9 mouse cellular contexts compared by ENCODE assay signal in genomic region chr9:48466804-48467203, GRCm38 (mm10). TPM values are rescaled to one million over a fixed set of nuclear protein-coding genes. Genes with fewer than 3 reads are reported as not detected.
A peak's percentile ranks its signal among the peaks of the same experiment; 100 is the strongest.
DNase-seq lines count a peak whose midpoint lies in the region; ATAC-seq and TF ChIP-seq lines count a peak whose summit lies in the region.
"Had no signal": no experiment of that assay in that cellular context is flagged by ENCODE, and none has a peak within 500 bp of the region (broad histone marks: within the 10 kb centered on the region; RNA-seq: fewer than 3 reads in every experiment).

No protein-coding gene starts in this region.

- 66% methylated on average over 3 of the region's 3 CpGs for WGBS in kidney, embryonic 14.5 days
- WGBS in liver, adult 2 months, result 35% methylated on average over 3 of the region's 3 CpGs

- no peak overlapping the region for H3K4me3 ChIP-seq in kidney, embryonic 14.5 days (ENCODE audit: low read length)
- no peak overlapping the region for H3K4me3 ChIP-seq in G1E (ENCODE audit: low read depth, low read length)
- no peak overlapping the region for H3K4me3 ChIP-seq in liver, adult 2 months (ENCODE audit: insufficient read depth, low read depth, low read length)
- H3K4me3 ChIP-seq: erythroblast, embryonic 14.5 days had no signal

- no peaks in the 10 kb centered on the region for H3K4me1 ChIP-seq in kidney, embryonic 14.5 days (ENCODE audit: control insufficient read depth, insufficient read depth, low read length)
- peaks cover 5% of the 10 kb centered on the region for H3K4me1 ChIP-seq in G1E (ENCODE audit: insufficient read depth, low read depth, low read length)
- H3K4me1 ChIP-seq in liver, adult 2 months (ENCODE audit: control insufficient read depth, insufficient read depth, low read length), result no peaks in the 10 kb centered on the region

- DNase-seq in kidney, adult 11 months, result peak; percentile 34
- DNase-seq in G1E (ENCODE audit: low spot score), result peak; percentile 12
- peak; percentile 58 for DNase-seq in c-Kit-negative CD71-positive TER-119-positive erythroid progenitor cells, embryonic 14.5 days (ENCODE audit: low read depth, low spot score)
- peak; percentile 62 for DNase-seq in liver, adult 2 months (ENCODE audit: extremely low read depth, low read depth, low spot score)
- DNase-seq in retina, embryonic 14.5 days (ENCODE audit: low spot score), result peak; percentile 74
- peak; percentile 71 for DNase-seq in urinary bladder, postnatal 25 days (ENCODE audit: low spot score)

- H3K9ac ChIP-seq in kidney, embryonic 14.5 days (ENCODE audit: low read depth, low read length), result no peak overlapping the region
- no peak overlapping the region for H3K9ac ChIP-seq in liver, adult 2 months (ENCODE audit: low read depth, low read length)

- TF ChIP-seq CTCF in G1E (IDR thresholded peaks at IDR 0.05; ENCODE audit: low read depth, low read length), result peak; percentile 80
- TF ChIP-seq CTCF in liver, adult 2 months (IDR thresholded peaks at IDR 0.05; ENCODE audit: low read depth, low read length), result peak; percentile 55

- no peak overlapping the region for H3K4me2 ChIP-seq in kidney, embryonic 14.5 days (replicated peaks; ENCODE audit: low read depth, low read length)

- H3K36me3 ChIP-seq in kidney, embryonic 14.5 days (ENCODE audit: control insufficient read depth, insufficient read depth, low read length), result peaks cover 12% of the 10 kb centered on the region; the same call in 1 of the 2 replicates
- peaks cover 77% of the 10 kb centered on the region for H3K36me3 ChIP-seq in G1E (replicated peaks)
- H3K36me3 ChIP-seq in liver, adult 2 months (ENCODE audit: control insufficient read depth, insufficient read depth, low read length), result peaks cover 17% of the 10 kb centered on the region

- no peak for ATAC-seq in kidney, embryonic 14.5 days (ENCODE audit: low FRiP score, low TSS enrichment)
- ATAC-seq in G1E (ENCODE audit: extremely low read depth, insufficient number of reproducible peaks, low FRiP score, poor library complexity, severe bottlenecking), result peak; percentile 28; the same call in 1 of the 2 replicates
- peak; percentile 91 for ATAC-seq in granulocyte monocyte progenitor cell, adult 5-6 weeks (replicated peaks; ENCODE audit: poor library complexity, severe bottlenecking)

- H3K27ac ChIP-seq in kidney, embryonic 14.5 days (ENCODE audit: low read depth, low read length), result no peak overlapping the region
- no peak overlapping the region for H3K27ac ChIP-seq in liver, adult 2 months (replicated peaks; ENCODE audit: insufficient read depth, low read depth, low read length)

- no peaks in the 10 kb centered on the region for H3K27me3 ChIP-seq in kidney, embryonic 14.5 days (ENCODE audit: control insufficient read depth, insufficient read depth, low read length)
- no peaks in the 10 kb centered on the region for H3K27me3 ChIP-seq in G1E (ENCODE audit: insufficient read depth, low read length)
- no peaks in the 10 kb centered on the region for H3K27me3 ChIP-seq in liver, adult 2 months (ENCODE audit: control insufficient read depth, insufficient read depth, low read length)

- TF ChIP-seq POLR2A in liver, adult 2 months (IDR thresholded peaks at IDR 0.05; ENCODE audit: extremely low read depth, insufficient read depth, low read length), result no peak

- H3K9me3 ChIP-seq in kidney, embryonic 14.5 days (ENCODE audit: control insufficient read depth, low read length), result peaks cover 3% of the 10 kb centered on the region; the same call in 1 of the 2 replicates
- H3K9me3 ChIP-seq in G1E (replicated peaks), result peaks cover 5% of the 10 kb centered on the region

- no peaks in the 10 kb centered on the region for H3K79me2 ChIP-seq in liver, adult 2 months (ENCODE audit: control insufficient read depth, insufficient read depth, low read length)

RNA-seq across cellular contexts. Expression of gene Rexo2, which starts 13.6 kb away (rescaled TPM):
- polyA plus RNA-seq in kidney, embryonic 14.5 days (2014; fragmentation: Nextera tagmentation; extraction: Ambion mirVana), result 88.6 and 99.8 TPM in 2 replicates
- total RNA-seq in G1E (2014; fragmentation: Nextera tagmentation) (259 and 329 TPM in 2 replicates), G1E (2017) (278 and 280 TPM in 2 replicates)
- polyA plus RNA-seq in G1E (2012), result 226 and 248 TPM in 2 replicates
- total RNA-seq in granulocyte monocyte progenitor cell, adult 5-6 weeks (2014; fragmentation: Nextera tagmentation), result 93.9 and 124 TPM in 2 replicates
- 131 and 156 TPM in 2 replicates for total RNA-seq in granulocyte monocyte progenitor cell, adult 5-6 weeks (2017)
- 45.2 and 49.6 TPM in 2 replicates for total RNA-seq in liver, adult 2 months (2014; rRNA removed)
- 90.7 and 101 TPM in 2 replicates for polyA plus RNA-seq in liver, adult 2 months (2012; rRNA removed)

RNA-seq across cellular contexts. Expression of gene Rbm7, which starts 28.3 kb away (rescaled TPM):
- 129 and 132 TPM in 2 replicates for polyA plus RNA-seq in kidney, embryonic 14.5 days (2014; fragmentation: Nextera tagmentation; extraction: Ambion mirVana)
- total RNA-seq in G1E (2014; fragmentation: Nextera tagmentation) (115 and 118 TPM in 2 replicates), G1E (2017) (154 and 155 TPM in 2 replicates)
- polyA plus RNA-seq in G1E (2012), result 42.1 and 58.6 TPM in 2 replicates
- 76.4 and 85.5 TPM in 2 replicates for total RNA-seq in granulocyte monocyte progenitor cell, adult 5-6 weeks (2014; fragmentation: Nextera tagmentation)
- total RNA-seq in granulocyte monocyte progenitor cell, adult 5-6 weeks (2017), result 105 and 130 TPM in 2 replicates
- 53.0 and 57.7 TPM in 2 replicates for total RNA-seq in liver, adult 2 months (2014; rRNA removed)
- 15.1 and 17.9 TPM in 2 replicates for polyA plus RNA-seq in liver, adult 2 months (2012; rRNA removed)

RNA-seq across cellular contexts. Expression of gene Gm5617, which starts 28.4 kb away (rescaled TPM):
- 41.3 and 45.1 TPM in 2 replicates for polyA plus RNA-seq in kidney, embryonic 14.5 days (2014; fragmentation: Nextera tagmentation; extraction: Ambion mirVana)
- 90.9 and 98.0 TPM in 2 replicates for total RNA-seq in G1E (2014; fragmentation: Nextera tagmentation)
- 39.2 and 44.0 TPM in 2 replicates for total RNA-seq in G1E (2017)
- polyA plus RNA-seq in G1E (2012), result 94.6 and 96.1 TPM in 2 replicates
- 4.6 and 25.5 TPM in 2 replicates for total RNA-seq in granulocyte monocyte progenitor cell, adult 5-6 weeks (2014; fragmentation: Nextera tagmentation)
- 0.52 and 4.2 TPM in 2 replicates for total RNA-seq in granulocyte monocyte progenitor cell, adult 5-6 weeks (2017)
- total RNA-seq in liver, adult 2 months (2014; rRNA removed), result 26.2 and 29.4 TPM in 2 replicates
- polyA plus RNA-seq in liver, adult 2 months (2012; rRNA removed), result 70.8 and 82.8 TPM in 2 replicates

Comparison
In these comparisons a context has a peak if more than half of its experiments do, and no peak if none do; other contexts are left out.
1. DNase-seq: peak in every context shown above with its lines; median percentile 74 in retina, embryonic 14.5 days; 71 in urinary bladder, postnatal 25 days; 62 in liver, adult 2 months; 58 in c-Kit-negative CD71-positive TER-119-positive erythroid progenitor cells, embryonic 14.5 days; 34 in kidney, adult 11 months; 12 in G1E.